Mouse (Mus musculus) kidney, embryonic 16.5 days (tissue): Measurements from ENCODE around the gene Mrc2. TPM values are rescaled to one million over a fixed set of nuclear protein-coding genes. Genes with fewer than 3 reads are reported as not detected.

Experiments
- ATAC-seq: fragments of 200-750 bp; cut with Nextera tagmentation; 2 replicates; pipeline ENCODE4 v1.8.0; 2017; ENCODE audit warnings: moderate TSS enrichment; ENCODE audit not compliant: low FRiP score, low TSS enrichment
- H3K27ac ChIP-seq: fragments of 300-500 bp; sonication (generic); 2 replicates; pipeline ENCODE4 v1.5.1; 2014; ENCODE audit warnings: low read length
- H3K27me3 ChIP-seq: fragments of 300-500 bp; sonication (generic); 2 replicates; pipeline ENCODE4 v1.6.1; 2014; ENCODE audit warnings: low read length, control low read depth, mixed read lengths; ENCODE audit not compliant: insufficient read depth
- H3K36me3 ChIP-seq: fragments of 300-500 bp; sonication (generic); 2 replicates; pipeline ENCODE4 v1.6.1; 2014; ENCODE audit warnings: low read length, control low read depth, mixed read lengths; ENCODE audit not compliant: insufficient read depth
- H3K4me1 ChIP-seq: fragments of 300-500 bp; sonication (generic); 2 replicates; pipeline ENCODE4 v1.6.1; 2014; ENCODE audit warnings: low read length, control low read depth, mixed read lengths; ENCODE audit not compliant: insufficient read depth
- H3K4me2 ChIP-seq: fragments of 300-500 bp; sonication (generic); replicated peaks from 2 replicates; pipeline ENCODE4 v1.6.1; 2014; ENCODE audit warnings: low read depth, low read length
- H3K4me3 ChIP-seq: fragments of 300-500 bp; sonication (generic); 2 replicates; pipeline ENCODE4 v1.5.1; 2014; ENCODE audit warnings: mild to moderate bottlenecking, low read length
- H3K9ac ChIP-seq: fragments of 300-500 bp; sonication (generic); replicated peaks from 2 replicates; pipeline ENCODE4 v1.6.1; 2014; ENCODE audit warnings: low read length
- H3K9me3 ChIP-seq: fragments of 300-500 bp; sonication (generic); 2 replicates; pipeline ENCODE4 v1.6.1; 2016; ENCODE audit warnings: low read length, control low read depth
- WGBS: fragments of 180-500 bp; shearing (Covaris S2); extraction: QIAGEN DNeasy Blood & Tissue Kit; methylation state at CpG from one replicate; pipeline ENCODE4 v1.1.7; 2014; 5-methylcytosine and 5-hydroxymethylcytosine counted together
- polyA plus RNA-seq: library from polyadenylated mRNA; unstranded; fragments of >200 nt; fragmentation: Nextera tagmentation; extraction: Ambion mirVana; gene quantifications from 2 replicates; pipeline ENCODE4 v1.2.1, GENCODE M21; 2015

The Mrc2 gene
- polyA plus RNA-seq, 1 experiment from 2014 or later: 20.3 TPM

GRCm38 (mm10) chr11:105317769-105318168 is 25.3 kb downstream of the Mrc2 start:
- 0 out of 2 replicates have a peak, but pooled peaks cover 3% of the 10 kb centered on the region for H3K36me3 ChIP-seq
- no peak overlapping the region for H3K4me3 ChIP-seq
- ATAC-seq: no peak
- 85% methylated on average over 6 of the region's 6 CpGs for WGBS
- H3K27me3 ChIP-seq: no peaks in the 10 kb centered on the region
- no peak overlapping the region for H3K27ac ChIP-seq
- no peak overlapping the region for H3K4me2 ChIP-seq
- peaks cover 22% of the 10 kb centered on the region for H3K4me1 ChIP-seq
- no peaks in the 10 kb centered on the region for H3K9me3 ChIP-seq
- H3K9ac ChIP-seq: no peak overlapping the region

- no peaks in the 10 kb centered on the region for H3K9me3 ChIP-seq
- no peaks in the 10 kb centered on the region for H3K4me1 ChIP-seq
- ATAC-seq: no peak
- H3K4me3 ChIP-seq: no peak overlapping the region
- no peak overlapping the region for H3K4me2 ChIP-seq
- H3K27me3 ChIP-seq: no peaks in the 10 kb centered on the region
- H3K27ac ChIP-seq: no peak overlapping the region
- peaks cover 8% of the 10 kb centered on the region; the same call in 1 of the 2 replicates for H3K36me3 ChIP-seq
- no peak overlapping the region for H3K9ac ChIP-seq
- 64% methylated on average over 2 of the region's 2 CpGs for WGBS
Measured at GRCm38 (mm10) chr11:105321090-105321489, 28.6 kb downstream of the Mrc2 start.

GRCm38 (mm10) chr11:105323530-105323929 is 31.1 kb downstream of the Mrc2 start:
- Histone ChIP-seq H3K36me3 (peaks cover 8% of the 10 kb centered on the region; the same call in 1 of the 2 replicates), H3K27me3 (no peaks in the 10 kb centered on the region), H3K9ac (no peak overlapping the region), H3K27ac (no peak overlapping the region), H3K4me3 (no peak overlapping the region), H3K4me1 (no peaks in the 10 kb centered on the region), H3K9me3 (no peaks in the 10 kb centered on the region), H3K4me2 (no peak overlapping the region)
- ATAC-seq: no peak
- 86% methylated on average over 5 of the region's 5 CpGs for WGBS

- H3K4me2 ChIP-seq: no peak overlapping the region
- no peaks in the 10 kb centered on the region for H3K9me3 ChIP-seq
- no peak overlapping the region for H3K9ac ChIP-seq
- no peak overlapping the region for H3K4me3 ChIP-seq
- no peak for ATAC-seq
- H3K27me3 ChIP-seq: no peaks in the 10 kb centered on the region
- 87% methylated on average over 3 of the region's 3 CpGs for WGBS
- H3K36me3 ChIP-seq: peaks cover 5% of the 10 kb centered on the region; the same call in 1 of the 2 replicates
- peaks cover 16% of the 10 kb centered on the region; the same call in 1 of the 2 replicates for H3K4me1 ChIP-seq
- H3K27ac ChIP-seq: no peak overlapping the region
Measured at GRCm38 (mm10) chr11:105327101-105327500, 34.7 kb downstream of the Mrc2 start.

- peaks cover 19% of the 10 kb centered on the region; the same call in 1 of the 2 replicates for H3K4me1 ChIP-seq
- no peak overlapping the region for H3K9ac ChIP-seq
- H3K27ac ChIP-seq: no peak overlapping the region
- peaks cover 5% of the 10 kb centered on the region; the same call in 1 of the 2 replicates for H3K36me3 ChIP-seq
- no peaks in the 10 kb centered on the region for H3K9me3 ChIP-seq
- H3K27me3 ChIP-seq: no peaks in the 10 kb centered on the region
- 32% methylated on average over 9 of the region's 9 CpGs for WGBS
- no peak overlapping the region for H3K4me3 ChIP-seq
- H3K4me2 ChIP-seq: no peak overlapping the region
- no peak for ATAC-seq
Measured at GRCm38 (mm10) chr11:105329962-105330361, 37.5 kb downstream of the Mrc2 start.

- Histone ChIP-seq H3K9me3 (no peaks in the 10 kb centered on the region), H3K4me3 (no peak overlapping the region), H3K36me3 (no peaks in the 10 kb centered on the region), H3K4me1 (peaks cover 19% of the 10 kb centered on the region; the same call in 1 of the 2 replicates), H3K9ac (no peak overlapping the region), H3K27ac (no peak overlapping the region), H3K27me3 (no peaks in the 10 kb centered on the region), H3K4me2 (no peak overlapping the region)
- no peak for ATAC-seq
- WGBS: 76% methylated on average over 3 of the region's 3 CpGs
Measured at GRCm38 (mm10) chr11:105331129-105331528, 38.7 kb downstream of the Mrc2 start.

GRCm38 (mm10) chr11:105331732-105332131 is 39.3 kb downstream of the Mrc2 start:
- Histone ChIP-seq H3K27ac (no peak overlapping the region), H3K4me1 (peaks cover 19% of the 10 kb centered on the region; the same call in 1 of the 2 replicates), H3K36me3 (no peaks in the 10 kb centered on the region), H3K9me3 (no peaks in the 10 kb centered on the region), H3K4me3 (no peak overlapping the region), H3K4me2 (no peak overlapping the region), H3K27me3 (no peaks in the 10 kb centered on the region), H3K9ac (no peak overlapping the region)
- WGBS: 32% methylated on average over 10 of the region's 10 CpGs
- ATAC-seq: no peak

GRCm38 (mm10) chr11:105332468-105332867 is 40.0 kb downstream of the Mrc2 start:
- no peaks in the 10 kb centered on the region for H3K36me3 ChIP-seq
- 71% methylated on average over 8 of the region's 8 CpGs for WGBS
- H3K27ac ChIP-seq: no peak overlapping the region
- no peak overlapping the region for H3K4me2 ChIP-seq
- H3K27me3 ChIP-seq: no peaks in the 10 kb centered on the region
- no peaks in the 10 kb centered on the region for H3K9me3 ChIP-seq
- no peak overlapping the region for H3K4me3 ChIP-seq
- ATAC-seq: no peak
- peaks cover 19% of the 10 kb centered on the region; the same call in 1 of the 2 replicates for H3K4me1 ChIP-seq
- H3K9ac ChIP-seq: no peak overlapping the region

- 55% methylated on average over 8 of the region's 8 CpGs for WGBS
- Histone ChIP-seq H3K9ac (no peak overlapping the region), H3K27ac (0 out of 2 replicates have a peak overlapping the region, but pooled peaks have one; percentile 25), H3K4me3 (no peak overlapping the region), H3K36me3 (no peaks in the 10 kb centered on the region), H3K4me1 (peaks cover 19% of the 10 kb centered on the region; the same call in 1 of the 2 replicates), H3K9me3 (no peaks in the 10 kb centered on the region), H3K4me2 (no peak overlapping the region), H3K27me3 (no peaks in the 10 kb centered on the region)
- ATAC-seq: no peak
Measured at GRCm38 (mm10) chr11:105333867-105334670, 41.6 kb downstream of the Mrc2 start.
